ENCODE assay signal across 10 mouse cellular contexts in the genomic region with DNA sequence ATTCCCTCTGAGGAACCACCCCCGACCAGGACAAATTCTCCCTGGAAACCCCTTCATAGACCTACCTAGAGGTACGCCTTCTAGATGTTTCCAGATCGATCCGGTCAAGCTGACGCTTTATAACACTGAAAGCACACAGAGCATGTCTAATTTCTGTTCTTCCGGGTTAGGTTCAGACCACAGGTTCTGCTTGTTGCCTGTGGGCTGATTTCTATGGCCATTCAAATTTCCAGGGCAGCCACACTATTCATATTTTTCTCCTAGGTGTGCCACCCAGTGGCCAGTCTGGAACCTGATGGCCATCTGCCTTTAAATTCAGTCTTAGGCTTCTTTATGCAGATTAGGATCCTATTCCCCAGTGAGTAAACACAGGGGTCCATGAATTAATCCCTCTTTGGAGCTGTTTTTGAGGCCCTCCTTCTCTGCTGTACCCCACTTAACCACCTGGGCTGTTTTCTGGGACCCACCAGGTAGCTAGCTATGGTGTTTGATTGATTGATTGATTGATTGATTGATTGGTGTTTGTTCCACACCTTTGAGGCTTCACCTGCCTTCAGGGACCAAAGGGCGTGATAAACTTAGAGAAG.
DNase-seq lines count a peak whose midpoint lies in the region; ATAC-seq and TF ChIP-seq lines count a peak whose summit lies in the region.
"Had no signal": no experiment of that assay in that cellular context is flagged by ENCODE, and none has a peak within 500 bp of the region (broad histone marks: within the 10 kb centered on the region; RNA-seq: fewer than 3 reads in every experiment).

No protein-coding gene starts in this region.

- H3K9ac ChIP-seq in intestine, postnatal 0 days (ENCODE audit: low read depth, low read length) = no peak overlapping the region
- H3K9ac ChIP-seq in intestine, embryonic 16.5 days (ENCODE audit: low read depth, low read length) = no peak overlapping the region
- H3K9ac ChIP-seq: liver, embryonic 14.5 days had no signal

- no peak overlapping the region for H3K27ac ChIP-seq in intestine, postnatal 0 days (ENCODE audit: low read depth, low read length)
- no peak overlapping the region for H3K27ac ChIP-seq in intestine, embryonic 16.5 days (ENCODE audit: low read length)
- H3K27ac ChIP-seq in cortical plate, adult 2 months (ENCODE audit: insufficient read depth, low read length) = no peak overlapping the region
- H3K27ac ChIP-seq: liver, embryonic 14.5 days had no signal

- no peaks in the 10 kb centered on the region for H3K4me1 ChIP-seq in intestine, postnatal 0 days (replicated peaks; ENCODE audit: control insufficient read depth, insufficient read depth, low read length)
- H3K4me1 ChIP-seq in intestine, embryonic 16.5 days (ENCODE audit: control insufficient read depth, insufficient read depth, low read length) = no peaks in the 10 kb centered on the region
- H3K4me1 ChIP-seq in cortical plate, adult 2 months (ENCODE audit: control insufficient read depth, insufficient read depth, low read length) = peaks cover 2% of the 10 kb centered on the region

- TF ChIP-seq POLR2A in cortical plate, adult 2 months (IDR thresholded peaks at IDR 0.05; ENCODE audit: extremely low read depth, insufficient read depth, low read length) = no peak

- H3K27me3 ChIP-seq in intestine, postnatal 0 days (replicated peaks; ENCODE audit: control insufficient read depth, insufficient read depth, low read length) = no peaks in the 10 kb centered on the region
- H3K27me3 ChIP-seq in intestine, embryonic 16.5 days (replicated peaks; ENCODE audit: control insufficient read depth, insufficient read depth, low read length) = no peaks in the 10 kb centered on the region
- H3K27me3 ChIP-seq: Patski had no signal

- H3K4me3 ChIP-seq in intestine, postnatal 0 days (ENCODE audit: low read depth, low read length) = no peak overlapping the region
- no peak overlapping the region for H3K4me3 ChIP-seq in intestine, embryonic 16.5 days (ENCODE audit: low read length)
- no peak overlapping the region for H3K4me3 ChIP-seq in cortical plate, adult 2 months (ENCODE audit: insufficient read depth, low read length)

- no peaks in the 10 kb centered on the region for H3K36me3 ChIP-seq in intestine, postnatal 0 days (ENCODE audit: control insufficient read depth, insufficient read depth)
- H3K36me3 ChIP-seq in intestine, embryonic 16.5 days (ENCODE audit: control insufficient read depth, insufficient read depth, low read length) = no peaks in the 10 kb centered on the region

- TF ChIP-seq CTCF in intestine, postnatal 0 days (IDR thresholded peaks at IDR 0.05; ENCODE audit: low read depth) = peak; percentile 37
- TF ChIP-seq CTCF in cortical plate, adult 2 months (IDR thresholded peaks at IDR 0.05; ENCODE audit: extremely low read depth, insufficient read depth, low read length) = peak; percentile 29; the same call in 1 of the 2 replicates

- ATAC-seq in cerebellum, adult (ENCODE audit: insufficient number of reproducible peaks, low FRiP score, low TSS enrichment) = no peak
- ATAC-seq in intestine, postnatal 0 days = no peak
- no peak for ATAC-seq in intestine, embryonic 16.5 days
- ATAC-seq: Patski had no signal

- peak; percentile 8 to 12 for DNase-seq in cerebellum, adult 18-20 months
- DNase-seq in kidney, postnatal 4 days = peak; percentile 33 to 37
- DNase-seq in MN1 (ENCODE audit: low spot score) = no peak
- DNase-seq in urinary bladder, adult 18-20 months (ENCODE audit: low spot score in 2 of 2) = no peak

- 80% methylated on average over 7 of the region's 7 CpGs for WGBS in intestine, postnatal 0 days
- 80% methylated on average over 7 of the region's 7 CpGs for WGBS in intestine, embryonic 16.5 days

- H3K9me3 ChIP-seq in intestine, postnatal 0 days (ENCODE audit: control insufficient read depth) = no peaks in the 10 kb centered on the region
- no peaks in the 10 kb centered on the region for H3K9me3 ChIP-seq in intestine, embryonic 16.5 days (ENCODE audit: control insufficient read depth, low read length)

- H3K4me2 ChIP-seq in intestine, postnatal 0 days (replicated peaks; ENCODE audit: low read depth) = no peak overlapping the region
- no peak overlapping the region for H3K4me2 ChIP-seq in intestine, embryonic 16.5 days (ENCODE audit: low read depth, low read length)

Comparison
In these comparisons a context has a peak if more than half of its experiments do, and no peak if none do; other contexts are left out.
1. DNase-seq: peak in cerebellum, adult 18-20 months (2 of 2) and kidney, postnatal 4 days (2 of 2); none in MN1 (single experiment) and urinary bladder, adult 18-20 months (0 of 2).